Mouse (Mus musculus): Measurements from ENCODE around the gene Snapc1. TPM values are rescaled to one million over a fixed set of nuclear protein-coding genes. Genes with fewer than 3 reads are reported as not detected.
A peak's percentile ranks its signal among the peaks of the same experiment; 100 is the strongest.

The Snapc1 gene
- polyA plus RNA-seq, 1 experiment from 2014 or later: 15.6 TPM

GRCm38 (mm10) chr12:73989594-73989993 lies 25.3 kb downstream of the Snapc1 start:
- peak; percentile 67 for DNase-seq (ENCODE audit: low spot score)

- no peak for DNase-seq (ENCODE audit: low spot score)
These were observed 32.6 kb downstream of the Snapc1 start for GRCm38 (mm10) chr12:73996906-73997296.

GRCm38 (mm10) chr12:73997297-73998127 lies 33.2 kb downstream of the Snapc1 start, which contains the start of gene Syt16:
Gene Syt16 (plus strand): TSS chr12:73997661.
- no peak for DNase-seq (ENCODE audit: low spot score)

GRCm38 (mm10) chr12:73998128-73998456 lies 33.8 kb downstream of the Snapc1 start:
- DNase-seq (ENCODE audit: low spot score): no peak

GRCm38 (mm10) chr12:74002449-74002848 lies 38.2 kb downstream of the Snapc1 start:
- DNase-seq (ENCODE audit: low spot score): no peak

GRCm38 (mm10) chr12:74009448-74009911 lies 45.2 kb downstream of the Snapc1 start:
- peak; percentile 47 for DNase-seq (ENCODE audit: low spot score)

- DNase-seq (ENCODE audit: low spot score): peak; percentile 56
These were observed 49.5 kb downstream of the Snapc1 start for GRCm38 (mm10) chr12:74013739-74014138.

GRCm38 (mm10) chr12:74014739-74015270 lies 50.5 kb downstream of the Snapc1 start:
- DNase-seq (ENCODE audit: low spot score): peak; percentile 47

GRCm38 (mm10) chr12:74015491-74015890 lies 51.2 kb downstream of the Snapc1 start:
- no peak for DNase-seq (ENCODE audit: low spot score)

- no peak for DNase-seq (ENCODE audit: low spot score)
These were observed 59.0 kb downstream of the Snapc1 start for GRCm38 (mm10) chr12:74023260-74023659.

GRCm38 (mm10) chr12:74024912-74025311 lies 60.6 kb downstream of the Snapc1 start:
- no peak for DNase-seq (ENCODE audit: low spot score)

Other genes starting within 250 kb of the Snapc1 start
- 75.2 and 75.7 TPM in 2 replicates for gene Hif1a, start 63.1 kb upstream of the Snapc1 start, polyA plus RNA-seq (2015; fragmentation: Nextera tagmentation; extraction: Ambion mirVana)
- gene Gm49321, start 26.8 kb upstream of the Snapc1 start, polyA plus RNA-seq (2015; fragmentation: Nextera tagmentation; extraction: Ambion mirVana): 7.6 and 10.0 TPM in 2 replicates
- gene Syt16, start 33.2 kb downstream of the Snapc1 start, polyA plus RNA-seq (2015; fragmentation: Nextera tagmentation; extraction: Ambion mirVana): 0.04 and 0.09 TPM in 2 replicates